Mouse (Mus musculus): Measurements from ENCODE around the gene Slc4a2.
A peak's percentile ranks its signal among the peaks of the same experiment; 100 is the strongest.

Slc4a2 gene

GRCm38 (mm10) chr5:24423129-24424003 is at the start of gene Slc4a2, which contains the start of gene Cdk5:
TSS of gene Slc4a2 (plus strand) at chr5:24423837.
TSS of gene Cdk5 (minus strand) at chr5:24423530.
- peak; percentile 96 for DNase-seq (ENCODE audit: low read depth, low spot score)

GRCm38 (mm10) chr5:24374216-24374615 is 49.4 kb upstream of the Slc4a2 start:
- DNase-seq (ENCODE audit: low read depth, low spot score) = no peak

GRCm38 (mm10) chr5:24374666-24375328 is 48.8 kb upstream of the Slc4a2 start:
- DNase-seq (ENCODE audit: low read depth, low spot score) = no peak

GRCm38 (mm10) chr5:24378700-24379099 is 44.9 kb upstream of the Slc4a2 start:
- DNase-seq (ENCODE audit: low read depth, low spot score) = no peak

- no peak for DNase-seq (ENCODE audit: low read depth, low spot score)
Observed at GRCm38 (mm10) chr5:24379501-24379900, 44.1 kb upstream of the Slc4a2 start.

GRCm38 (mm10) chr5:24380499-24380898 is 43.1 kb upstream of the Slc4a2 start:
- DNase-seq (ENCODE audit: low read depth, low spot score) = no peak

GRCm38 (mm10) chr5:24381486-24381885 is 42.2 kb upstream of the Slc4a2 start:
- DNase-seq (ENCODE audit: low read depth, low spot score) = no peak

- no peak for DNase-seq (ENCODE audit: low read depth, low spot score)
Observed at GRCm38 (mm10) chr5:24381988-24382387, 41.6 kb upstream of the Slc4a2 start.

GRCm38 (mm10) chr5:24383026-24383859 is 40.4 kb upstream of the Slc4a2 start:
- peak; percentile 83 for DNase-seq (ENCODE audit: low read depth, low spot score)

- DNase-seq (ENCODE audit: low read depth, low spot score) = no peak
Observed at GRCm38 (mm10) chr5:24384407-24384806, 39.2 kb upstream of the Slc4a2 start.

GRCm38 (mm10) chr5:24385374-24385773 is 38.3 kb upstream of the Slc4a2 start:
- no peak for DNase-seq (ENCODE audit: low read depth, low spot score)

- DNase-seq (ENCODE audit: low read depth, low spot score) = no peak
Observed at GRCm38 (mm10) chr5:24385887-24386550, 37.6 kb upstream of the Slc4a2 start.

GRCm38 (mm10) chr5:24387264-24388241 is 36.1 kb upstream of the Slc4a2 start:
- no peak for DNase-seq (ENCODE audit: low read depth, low spot score)

- DNase-seq (ENCODE audit: low read depth, low spot score) = no peak
Observed at GRCm38 (mm10) chr5:24388246-24388915, 35.3 kb upstream of the Slc4a2 start.

GRCm38 (mm10) chr5:24389011-24389657 is 34.5 kb upstream of the Slc4a2 start:
- DNase-seq (ENCODE audit: low read depth, low spot score) = no peak

GRCm38 (mm10) chr5:24389658-24390020 is 34.0 kb upstream of the Slc4a2 start:
- no peak for DNase-seq (ENCODE audit: low read depth, low spot score)

- DNase-seq (ENCODE audit: low read depth, low spot score) = no peak
Observed at GRCm38 (mm10) chr5:24391864-24392263, 31.8 kb upstream of the Slc4a2 start, which contains the start of gene Atg9b. TSS of gene Atg9b (minus strand) at chr5:24392143.

GRCm38 (mm10) chr5:24392724-24393123 is 30.9 kb upstream of the Slc4a2 start:
- no peak for DNase-seq (ENCODE audit: low read depth, low spot score)

- DNase-seq (ENCODE audit: low read depth, low spot score) = peak; percentile 82
Observed at GRCm38 (mm10) chr5:24393392-24393997, 30.1 kb upstream of the Slc4a2 start, which contains the start of gene Abcb8. TSS of gene Abcb8 (plus strand) at chr5:24393663.
